Mouse (Mus musculus) heart, adult 2 months (tissue): ENCODE results near the gene Srf. TPM values are rescaled to one million over a fixed set of nuclear protein-coding genes. Genes with fewer than 3 reads are reported as not detected.

Experiments
- DNase-seq, 2 experiments: peaks; one replicate each; pipeline ENCODE4 v3.0.0; 2021
- H3K27ac ChIP-seq: fragments of 200-600 bp; 2 replicates; pipeline ENCODE4 v1.8.1; 2022
- H3K27me3 ChIP-seq: fragments of 200-500 bp; 2 replicates; pipeline ENCODE4 v1.6.1; 2012; ENCODE audit warnings: mild to moderate bottlenecking, low read length, inconsistent platforms, mixed read lengths; ENCODE audit not compliant: control insufficient read depth, insufficient read depth
- H3K36me3 ChIP-seq: fragments of 200-500 bp; 2 replicates; pipeline ENCODE4 v1.6.1; 2012; ENCODE audit warnings: low read length, inconsistent platforms; ENCODE audit not compliant: control insufficient read depth, insufficient read depth
- H3K4me1 ChIP-seq: fragments of 200-500 bp; 2 replicates; pipeline ENCODE4 v1.6.1; 2011; ENCODE audit warnings: low read length; ENCODE audit not compliant: control insufficient read depth, insufficient read depth
- H3K4me3 ChIP-seq: fragments of 200-600 bp; 2 replicates; pipeline ENCODE4 v1.8.1; 2022
- H3K79me2 ChIP-seq: fragments of 200-500 bp; replicated peaks from 2 replicates; pipeline ENCODE4 v1.6.1; 2012; ENCODE audit warnings: mild to moderate bottlenecking, inconsistent platforms, low read length, moderate library complexity, mixed read lengths; ENCODE audit not compliant: control insufficient read depth, insufficient read depth
- H3K9ac ChIP-seq: fragments of 200-500 bp; 2 replicates; pipeline ENCODE4 v1.6.1; 2012; ENCODE audit warnings: low read depth, mild to moderate bottlenecking, control low read depth, inconsistent platforms, low read length, mixed read lengths
- CTCF ChIP-seq: fragments of 200-600 bp; IDR thresholded peaks from 2 replicates; pipeline ENCODE4 v1.8.1; 2022; ENCODE audit warnings: antibody characterized with exemption, mild to moderate bottlenecking, moderate library complexity
- EP300 ChIP-seq: fragments of 200-500 bp; IDR thresholded peaks from 2 replicates; pipeline ENCODE4 v1.6.1; 2011; ENCODE audit warnings: low read depth, low read length, control low read depth; ENCODE audit not compliant: insufficient read depth
- POLR2A ChIP-seq: fragments of 200-500 bp; IDR thresholded peaks from 2 replicates; pipeline ENCODE4 v1.6.1; 2011; ENCODE audit warnings: mild to moderate bottlenecking, low read depth, low read length, control low read depth; ENCODE audit not compliant: insufficient read depth
- WGBS: fragments of 180-500 bp; shearing (Covaris S2); methylation state at CpG from one replicate; pipeline ENCODE4 v1.1.7; 2018; 5-methylcytosine and 5-hydroxymethylcytosine counted together
- intact Hi-C: fragments of 180-260 bp; cut with DNase I; formaldehyde crosslinking; loops from one replicate; pipeline ENCODE4 v1.15.1; 2025
- polyA plus RNA-seq: library from polyadenylated mRNA; depleted of rRNA; stranded (reverse); fragments of >200 nt; gene quantifications from 2 replicates; pipeline ENCODE4 v1.2.3, GENCODE M21; 2012
- total RNA-seq, 2 experiments: library from RNA; stranded (reverse); gene quantifications; 2 replicates each; pipeline ENCODE4 v1.2.3; 2021

The Srf gene
- total and polyA plus RNA-seq, 3 experiments: 91.5 to 223 (median 106) TPM

GRCm38 (mm10) chr17:46589635-46590314 is 33.8 kb upstream of the Srf start:
- Histone ChIP-seq H3K27ac (no peak overlapping the region), H3K9ac (no peak overlapping the region), H3K79me2 (no peaks in the 10 kb centered on the region), H3K4me3 (no peak overlapping the region), H3K4me1 (no peaks in the 10 kb centered on the region), H3K36me3 (no peaks in the 10 kb centered on the region), H3K27me3 (no peaks in the 10 kb centered on the region)
- TF ChIP-seq EP300 (no peak), CTCF (peak; percentile 54)
- no peak for DNase-seq
- 77% methylated on average over 16 of the region's 16 CpGs for WGBS
- intact Hi-C loops: loop anchor here (1.0 kb wide), 1 partner anchor 64 kb away; no protein-coding TSS in a partner anchor

GRCm38 (mm10) chr17:46588913-46589312 is 32.9 kb upstream of the Srf start:
- H3K27me3 ChIP-seq: no peaks in the 10 kb centered on the region

GRCm38 (mm10) chr17:46588173-46588572 is 32.2 kb upstream of the Srf start:
- no peak overlapping the region for H3K4me3 ChIP-seq
- DNase-seq: no peak
- intact Hi-C loops: no loop called here
- H3K27me3 ChIP-seq: no peaks in the 10 kb centered on the region
- H3K27ac ChIP-seq: no peak overlapping the region
- TF ChIP-seq POLR2A (no peak), EP300 (no peak), CTCF (no peak)
- 75% methylated on average over 9 of the region's 9 CpGs for WGBS
- no peaks in the 10 kb centered on the region for H3K79me2 ChIP-seq
- H3K9ac ChIP-seq: no peak overlapping the region
- no peaks in the 10 kb centered on the region for H3K36me3 ChIP-seq
- no peaks in the 10 kb centered on the region for H3K4me1 ChIP-seq

More at GRCm38 (mm10) chr17:46588913-46589312, 32.9 kb upstream of the Srf start:
- WGBS: 95% methylated on average over 6 of the region's 6 CpGs
- Histone ChIP-seq H3K9ac (no peak overlapping the region), H3K79me2 (no peaks in the 10 kb centered on the region), H3K4me3 (no peak overlapping the region), H3K4me1 (no peaks in the 10 kb centered on the region), H3K36me3 (no peaks in the 10 kb centered on the region), H3K27ac (no peak overlapping the region)
- TF ChIP-seq POLR2A (no peak), CTCF (no peak), EP300 (no peak)
- intact Hi-C loops: loop anchor here (1.0 kb wide), 1 partner anchor 64 kb away; no protein-coding TSS in a partner anchor
- DNase-seq: no peak

GRCm38 (mm10) chr17:46586327-46586726 is 30.4 kb upstream of the Srf start:
- Histone ChIP-seq H3K36me3 (no peaks in the 10 kb centered on the region), H3K27me3 (no peaks in the 10 kb centered on the region)
- 80% methylated on average over 8 of the region's 8 CpGs for WGBS

GRCm38 (mm10) chr17:46578650-46579049 is 22.7 kb upstream of the Srf start:
- TF ChIP-seq POLR2A: no peak
- TF ChIP-seq CTCF: no peak
- TF ChIP-seq EP300: no peak
- H3K27ac ChIP-seq: no peak overlapping the region
- 74% methylated on average over 5 of the region's 5 CpGs for WGBS
- no peak for DNase-seq
- no peaks in the 10 kb centered on the region for H3K4me1 ChIP-seq
- intact Hi-C loops: no loop called here
- no peak overlapping the region for H3K9ac ChIP-seq
- no peaks in the 10 kb centered on the region for H3K79me2 ChIP-seq
- H3K4me3 ChIP-seq: no peak overlapping the region
- H3K36me3 ChIP-seq: no peaks in the 10 kb centered on the region
- no peaks in the 10 kb centered on the region for H3K27me3 ChIP-seq

More at GRCm38 (mm10) chr17:46586327-46586726, 30.4 kb upstream of the Srf start:
- no peak for DNase-seq
- no peak overlapping the region for H3K4me3 ChIP-seq
- intact Hi-C loops: no loop called here
- TF ChIP-seq POLR2A: no peak
- no peak for TF ChIP-seq EP300
- no peak for TF ChIP-seq CTCF
- H3K79me2 ChIP-seq: no peaks in the 10 kb centered on the region
- no peaks in the 10 kb centered on the region for H3K4me1 ChIP-seq
- no peak overlapping the region for H3K9ac ChIP-seq
- no peak overlapping the region for H3K27ac ChIP-seq

GRCm38 (mm10) chr17:46576070-46576469 is 20.1 kb upstream of the Srf start:
- H3K4me3 ChIP-seq: no peak overlapping the region
- peaks cover 2% of the 10 kb centered on the region for H3K4me1 ChIP-seq
- DNase-seq: no peak
- H3K36me3 ChIP-seq: no peaks in the 10 kb centered on the region
- intact Hi-C loops: no loop called here
- WGBS: 86% methylated on average over 13 of the region's 13 CpGs
- TF ChIP-seq POLR2A: no peak
- peak; percentile 56 for TF ChIP-seq CTCF
- TF ChIP-seq EP300: no peak
- no peak overlapping the region for H3K27ac ChIP-seq
- no peaks in the 10 kb centered on the region for H3K27me3 ChIP-seq
- no peak overlapping the region for H3K9ac ChIP-seq
- H3K79me2 ChIP-seq: no peaks in the 10 kb centered on the region
